Comparison of ENCODE assay signal across 15 mouse cellular contexts in the genomic region with DNA sequence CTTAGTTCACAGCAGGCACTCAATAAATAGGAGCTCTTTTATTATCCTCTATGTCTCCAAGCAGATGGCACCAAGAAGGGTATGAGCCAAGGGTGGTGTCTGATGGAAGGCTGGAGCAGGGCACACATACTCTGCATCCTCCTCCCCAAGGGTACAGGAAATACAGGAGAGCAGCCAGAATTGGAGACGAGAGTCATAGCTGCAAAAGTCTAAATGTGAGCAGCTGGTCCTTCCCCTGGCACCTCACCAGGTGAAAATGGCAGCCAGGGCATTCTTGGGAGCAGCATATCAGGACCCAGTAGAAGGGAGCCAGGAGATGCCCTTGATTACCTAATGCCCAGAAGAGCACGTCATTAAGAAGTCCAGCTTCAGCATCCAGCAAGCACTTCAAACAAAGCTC.
A peak's percentile ranks its signal among the peaks of the same experiment; 100 is the strongest.
DNase-seq lines count a peak whose midpoint lies in the region; ATAC-seq and TF ChIP-seq lines count a peak whose summit lies in the region.
"Had no signal": no experiment of that assay in that cellular context is flagged by ENCODE, and none has a peak within 500 bp of the region (broad histone marks: within the 10 kb centered on the region; RNA-seq: fewer than 3 reads in every experiment).

No protein-coding gene starts in this region.

- peak; percentile 24 for DNase-seq in forebrain, embryonic 14.5 days (ENCODE audit: low spot score)
- DNase-seq in layer of hippocampus, adult 2 months (ENCODE audit: low spot score in 2 of 2), result peak; percentile 8 to 18
- DNase-seq in layer of hippocampus, postnatal 25 days (ENCODE audit: extremely low spot score in 1 of 2, low spot score in 1 of 2), result no peak
- peak; percentile 82 to 83 for DNase-seq in cerebellum, postnatal 14 days
- peak; percentile 16 to 17 for DNase-seq in layer of hippocampus, postnatal 36 days
- no peak for DNase-seq in spleen, adult 12 weeks (ENCODE audit: low spot score)
- DNase-seq in kidney, adult 18-20 months, result no peak
- DNase-seq: lung, postnatal 14 days; thymus, postnatal 14 days had no signal

- no peaks in the 10 kb centered on the region for H3K27me3 ChIP-seq in forebrain, embryonic 14.5 days (replicated peaks; ENCODE audit: control insufficient read depth, insufficient read depth, low read length)
- no peaks in the 10 kb centered on the region for H3K27me3 ChIP-seq in forebrain, embryonic 13.5 days
- H3K27me3 ChIP-seq: CH12.LX; hindbrain, embryonic 15.5 days; midbrain, embryonic 12.5 days; stomach, embryonic 15.5 days had no signal

- no peak overlapping the region for H3K4me2 ChIP-seq in forebrain, embryonic 14.5 days (ENCODE audit: low read length)
- no peak overlapping the region for H3K4me2 ChIP-seq in forebrain, embryonic 13.5 days
- H3K4me2 ChIP-seq: hindbrain, embryonic 15.5 days; midbrain, embryonic 12.5 days; stomach, embryonic 15.5 days had no signal

- no peaks in the 10 kb centered on the region for H3K4me1 ChIP-seq in forebrain, embryonic 14.5 days (ENCODE audit: control insufficient read depth, insufficient read depth, low read length)
- no peaks in the 10 kb centered on the region for H3K4me1 ChIP-seq in forebrain, embryonic 13.5 days
- H3K4me1 ChIP-seq: hindbrain, embryonic 15.5 days; midbrain, embryonic 12.5 days; stomach, embryonic 15.5 days had no signal

- H3K27ac ChIP-seq in forebrain, embryonic 14.5 days (ENCODE audit: low read depth, low read length), result no peak overlapping the region
- H3K27ac ChIP-seq in forebrain, embryonic 13.5 days, result no peak overlapping the region
- H3K27ac ChIP-seq in layer of hippocampus, adult 2 months, result peak overlapping the region; percentile 61
- H3K27ac ChIP-seq: hindbrain, embryonic 15.5 days; liver, embryonic 14.5 days; midbrain, embryonic 12.5 days; stomach, embryonic 15.5 days had no signal

- H3K9me3 ChIP-seq in forebrain, embryonic 14.5 days (replicated peaks; ENCODE audit: control insufficient read depth, low read length), result no peaks in the 10 kb centered on the region
- H3K9me3 ChIP-seq in forebrain, embryonic 13.5 days (replicated peaks), result no peaks in the 10 kb centered on the region
- H3K9me3 ChIP-seq: hindbrain, embryonic 15.5 days; midbrain, embryonic 12.5 days; stomach, embryonic 15.5 days had no signal

- ATAC-seq in forebrain, embryonic 14.5 days, result no peak
- ATAC-seq in forebrain, embryonic 13.5 days, result no peak

- 71% methylated on average over 2 of the region's 2 CpGs for WGBS in forebrain, embryonic 14.5 days
- 76% methylated on average over 2 of the region's 2 CpGs for WGBS in forebrain, embryonic 13.5 days

- no peaks in the 10 kb centered on the region for H3K36me3 ChIP-seq in forebrain, embryonic 14.5 days (ENCODE audit: control insufficient read depth, insufficient read depth, low read length)
- no peaks in the 10 kb centered on the region for H3K36me3 ChIP-seq in forebrain, embryonic 13.5 days (ENCODE audit: poor library complexity, severe bottlenecking)
- H3K36me3 ChIP-seq: hindbrain, embryonic 15.5 days; midbrain, embryonic 12.5 days; stomach, embryonic 15.5 days had no signal

- H3K9ac ChIP-seq in forebrain, embryonic 14.5 days (ENCODE audit: low read length), result no peak overlapping the region
- no peak overlapping the region for H3K9ac ChIP-seq in forebrain, embryonic 13.5 days
- H3K9ac ChIP-seq: hindbrain, embryonic 15.5 days; liver, embryonic 14.5 days; midbrain, embryonic 12.5 days; stomach, embryonic 15.5 days had no signal

- H3K4me3 ChIP-seq in forebrain, embryonic 14.5 days (ENCODE audit: low read depth, low read length), result no peak overlapping the region
- H3K4me3 ChIP-seq in forebrain, embryonic 13.5 days, result no peak overlapping the region
- no peak overlapping the region for H3K4me3 ChIP-seq in layer of hippocampus, adult 2 months
- H3K4me3 ChIP-seq: hindbrain, embryonic 15.5 days; midbrain, embryonic 12.5 days; stomach, embryonic 15.5 days had no signal

- no peak for TF ChIP-seq CTCF in layer of hippocampus, adult 2 months (conservative IDR thresholded peaks at IDR 0.05)

Comparison
In these comparisons a context has a peak if more than half of its experiments do, and no peak if none do; other contexts are left out.
1. DNase-seq: peak in forebrain, embryonic 14.5 days (single experiment), layer of hippocampus, adult 2 months (2 of 2), cerebellum, postnatal 14 days (2 of 2) and layer of hippocampus, postnatal 36 days (2 of 2); none in layer of hippocampus, postnatal 25 days (0 of 2), spleen, adult 12 weeks (single experiment) and kidney, adult 18-20 months (single experiment).